Mouse (Mus musculus) stomach, postnatal 0 days (tissue): ENCODE measurements around the gene Map2k3.

Experiments
- CTCF ChIP-seq: IDR thresholded peaks from 2 replicates; pipeline ENCODE4 v1.5.1; 2016; ENCODE audit warnings: antibody characterized with exemption, low read depth, mild to moderate bottlenecking, moderate library complexity
- EP300 ChIP-seq: optimal IDR thresholded peaks from 2 replicates; pipeline ENCODE3; 2016; ENCODE audit warnings: antibody characterized with exemption

DNA sequence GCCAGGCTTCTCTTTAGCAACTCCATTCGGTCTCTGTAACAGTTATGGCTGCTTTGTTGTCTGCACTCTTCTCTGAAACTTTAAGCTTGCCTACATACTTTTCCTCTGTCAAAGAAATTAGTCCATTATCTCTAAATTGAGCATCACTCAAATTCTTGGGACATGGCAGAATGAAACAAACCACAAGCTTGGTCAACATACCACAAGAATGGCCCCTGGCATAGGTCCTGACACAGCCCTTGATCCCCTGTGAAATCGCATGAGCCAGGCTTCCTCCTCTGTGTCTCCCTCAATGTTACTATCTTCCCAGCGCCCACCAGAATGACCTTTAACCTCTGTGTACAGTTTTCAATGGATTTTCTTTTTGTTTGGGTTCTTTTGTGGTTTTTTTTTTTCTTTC, 49.4 kb upstream of the Map2k3 start:
- TF ChIP-seq EP300 = no peak
- TF ChIP-seq CTCF = no peak
